Mouse (Mus musculus) spleen, postnatal 4 days (tissue): Measurements from ENCODE around the gene Adora1.
"Not testable (repeated sequence)": the region's sequence is repeated elsewhere in the genome, so short reads cannot be mapped to it uniquely, and the experiment has no call there.

ENCODE experiments used
- DNase-seq, 2 experiments: peaks; one replicate each; pipeline ENCODE4 v3.0.0; 2022; ENCODE audit warnings: low spot score in 2 of 2

The Adora1 gene

DNA sequence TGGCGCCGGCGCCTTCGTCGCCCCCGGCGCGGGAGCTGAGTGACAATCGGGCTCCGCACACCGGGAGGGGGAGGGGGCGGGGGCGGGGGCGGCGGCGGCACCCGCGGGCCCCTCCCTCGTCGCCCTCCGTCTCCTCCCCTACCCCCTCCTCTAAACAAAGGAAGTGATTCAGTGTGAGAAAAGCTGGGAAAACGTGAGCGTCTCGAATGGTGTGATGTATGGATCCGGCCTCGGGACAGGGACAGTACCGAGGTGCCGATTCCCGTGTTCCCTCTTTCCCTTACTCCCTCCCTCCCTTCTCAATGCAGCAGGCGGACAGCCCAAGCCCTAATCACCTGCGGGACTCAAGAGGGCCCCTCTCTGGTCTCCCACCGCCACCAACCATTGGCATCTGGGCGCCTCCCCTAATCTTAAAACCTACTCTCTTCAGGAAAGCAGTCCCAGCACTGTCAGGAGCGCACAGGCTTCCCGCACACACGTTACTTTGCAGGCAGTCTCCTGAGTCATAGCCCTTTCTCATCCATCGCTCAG, at the start of gene Adora1:
Adora1 (minus strand) TSS at position 41 of the 531 bp plus-strand sequence.
- no peak for DNase-seq

DNA sequence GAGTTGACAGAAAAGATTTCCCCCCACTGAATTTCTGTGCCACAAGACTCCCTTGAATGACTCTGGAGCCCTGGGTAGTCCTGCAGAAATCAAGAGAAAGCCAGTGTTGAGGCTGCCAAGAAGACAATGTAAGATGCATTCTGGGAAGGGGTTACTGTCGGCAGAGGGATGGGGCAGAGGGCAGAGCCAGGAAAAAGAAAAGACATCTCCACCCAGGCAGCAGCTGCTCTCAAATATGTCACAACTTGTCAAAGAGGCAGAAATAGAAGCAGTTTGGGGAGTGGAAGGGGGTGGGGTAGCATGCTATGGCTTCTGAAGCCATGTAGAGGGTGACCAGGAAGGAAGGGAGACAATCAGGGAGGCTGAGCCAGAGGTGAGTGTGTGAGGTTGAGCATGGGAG, 47.9 kb upstream of the Adora1 start:
- no peak for DNase-seq

GRCm38 (mm10) chr1:134282342-134282741, 47.1 kb upstream of the Adora1 start:
- DNase-seq = no peak

DNA sequence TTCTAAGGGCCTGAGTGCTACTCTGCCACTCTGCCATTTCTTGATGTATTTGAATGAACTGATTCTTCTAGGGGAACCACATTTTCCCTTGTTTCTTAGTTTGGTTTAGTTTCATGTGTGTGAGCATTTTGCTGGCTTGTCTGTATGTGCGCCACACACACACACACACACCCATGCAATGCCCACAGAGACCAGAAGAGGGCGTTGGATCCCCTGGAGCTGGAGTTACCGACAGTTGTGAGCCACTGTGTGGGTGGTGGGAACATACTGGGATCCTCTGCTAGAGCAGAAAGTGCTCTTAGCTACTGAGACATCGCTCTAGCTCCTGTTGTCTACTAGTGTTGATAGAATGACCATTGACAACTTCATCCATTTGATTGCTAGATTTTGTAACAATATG, 46.3 kb upstream of the Adora1 start:
- DNase-seq = no peak

GRCm38 (mm10) chr1:134280174-134280573, 44.9 kb upstream of the Adora1 start:
- DNase-seq = no peak

DNA sequence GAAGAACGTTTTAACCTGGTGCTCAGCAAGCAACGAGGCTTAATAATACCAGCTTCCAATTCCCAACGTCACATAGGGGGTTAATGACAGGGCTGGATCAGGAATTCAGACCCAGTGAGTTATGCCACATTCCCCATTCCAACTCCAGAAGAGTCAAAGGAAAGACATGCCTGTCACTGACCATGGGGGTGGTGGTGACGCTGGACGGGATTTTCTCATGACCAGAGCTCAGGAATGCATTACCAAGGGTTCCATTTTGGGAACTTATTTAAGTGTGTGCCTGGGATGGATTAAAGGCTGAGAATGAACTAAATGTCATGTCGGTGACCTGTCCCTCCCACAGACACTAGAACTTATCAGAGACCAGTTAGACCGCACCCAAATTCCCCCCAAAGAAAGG, 41.6 kb upstream of the Adora1 start:
- DNase-seq = no peak

- DNase-seq = no peak
Observed at GRCm38 (mm10) chr1:134275616-134276464, 40.6 kb upstream of the Adora1 start.

DNA sequence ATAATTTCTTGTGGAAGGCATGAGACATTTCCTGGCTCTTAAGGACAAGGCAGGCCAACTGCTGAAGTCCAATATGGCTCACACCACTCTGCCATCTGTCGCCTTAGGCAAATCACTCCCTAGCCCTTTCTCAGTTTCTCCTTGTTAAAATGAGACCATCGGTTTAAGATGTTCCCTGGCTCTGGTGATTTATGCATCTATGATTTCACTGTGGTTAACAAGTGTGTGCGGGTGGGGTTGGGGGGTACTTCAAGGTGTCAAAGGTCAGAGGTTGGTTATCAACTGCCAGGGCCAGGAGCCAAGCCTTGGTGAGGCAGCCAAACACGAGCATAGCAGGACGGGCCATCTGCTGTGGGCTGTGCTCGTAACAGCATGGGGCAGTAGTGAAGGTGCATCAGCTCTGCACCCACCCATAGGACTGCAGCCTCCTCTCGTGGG, 39.3 kb upstream of the Adora1 start:
- DNase-seq = no peak

- no peak for DNase-seq
Observed at GRCm38 (mm10) chr1:134273493-134274395, 38.5 kb upstream of the Adora1 start.

- DNase-seq = no peak
Observed at GRCm38 (mm10) chr1:134272754-134273250, 37.6 kb upstream of the Adora1 start.

- DNase-seq = no peak
Observed at GRCm38 (mm10) chr1:134270026-134270425, 34.8 kb upstream of the Adora1 start.

DNA sequence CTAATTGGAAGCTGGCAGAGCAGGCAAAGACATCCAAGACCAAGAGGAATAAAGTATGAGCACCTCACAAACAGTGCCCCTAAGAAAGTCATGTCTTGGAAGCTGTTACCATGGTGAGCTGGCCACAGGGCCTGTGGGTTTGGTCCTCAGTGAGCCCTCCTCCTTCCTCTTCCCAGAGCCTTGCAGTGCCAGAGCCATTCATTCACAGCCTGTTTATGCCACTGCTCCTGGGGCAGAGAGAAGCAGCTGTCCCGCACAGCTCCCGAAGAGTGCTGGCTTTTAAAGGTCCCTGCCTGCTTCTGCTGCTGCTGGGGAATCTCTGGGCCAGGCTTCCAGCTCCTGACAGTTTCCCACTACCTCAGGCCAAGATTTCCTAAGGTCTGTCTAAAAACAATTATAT, 30.6 kb upstream of the Adora1 start:
- DNase-seq = no peak

GRCm38 (mm10) chr1:134264341-134264740, 29.1 kb upstream of the Adora1 start:
- DNase-seq = no peak

DNA sequence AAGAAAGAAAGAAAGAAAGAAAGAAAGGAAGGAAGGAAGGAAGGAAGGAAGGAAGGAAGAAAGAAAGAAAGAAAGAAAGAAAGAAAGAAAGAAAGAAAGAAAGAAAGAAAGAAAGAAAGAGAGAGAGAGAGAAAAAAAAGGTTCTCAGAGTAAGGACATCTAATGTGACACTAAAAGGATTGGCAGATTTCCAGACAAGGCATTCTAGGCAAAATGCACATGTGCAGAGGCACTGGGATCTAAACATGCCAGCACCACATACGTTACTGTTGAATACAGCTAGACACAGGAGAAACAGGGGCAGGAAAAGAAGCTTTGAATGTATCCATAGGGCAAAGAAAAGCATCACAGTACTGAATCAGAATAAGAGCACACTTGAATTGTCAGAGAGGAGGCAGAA, 14.4 kb upstream of the Adora1 start:
- not testable (repeated sequence) for DNase-seq

DNA sequence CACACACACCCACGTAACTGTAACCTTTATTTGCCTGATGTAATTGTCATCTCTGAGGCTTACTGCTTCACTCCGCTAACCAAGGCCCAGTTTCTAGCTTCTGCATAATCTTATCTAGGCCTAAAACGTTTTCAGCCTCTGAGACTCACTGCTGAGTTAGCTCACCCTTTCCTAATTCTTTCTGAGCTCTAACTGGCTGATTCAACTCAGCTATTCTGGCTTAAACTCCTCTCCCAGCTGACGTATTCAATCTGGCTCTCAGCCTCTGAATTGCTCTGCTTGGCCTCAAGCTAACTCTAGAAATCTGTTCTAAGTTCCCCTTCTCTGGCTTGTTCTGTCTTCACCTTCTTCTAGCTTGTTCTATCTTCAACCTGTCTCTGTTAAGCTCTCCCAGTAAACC, 11.4 kb upstream of the Adora1 start:
- DNase-seq = no peak

DNA sequence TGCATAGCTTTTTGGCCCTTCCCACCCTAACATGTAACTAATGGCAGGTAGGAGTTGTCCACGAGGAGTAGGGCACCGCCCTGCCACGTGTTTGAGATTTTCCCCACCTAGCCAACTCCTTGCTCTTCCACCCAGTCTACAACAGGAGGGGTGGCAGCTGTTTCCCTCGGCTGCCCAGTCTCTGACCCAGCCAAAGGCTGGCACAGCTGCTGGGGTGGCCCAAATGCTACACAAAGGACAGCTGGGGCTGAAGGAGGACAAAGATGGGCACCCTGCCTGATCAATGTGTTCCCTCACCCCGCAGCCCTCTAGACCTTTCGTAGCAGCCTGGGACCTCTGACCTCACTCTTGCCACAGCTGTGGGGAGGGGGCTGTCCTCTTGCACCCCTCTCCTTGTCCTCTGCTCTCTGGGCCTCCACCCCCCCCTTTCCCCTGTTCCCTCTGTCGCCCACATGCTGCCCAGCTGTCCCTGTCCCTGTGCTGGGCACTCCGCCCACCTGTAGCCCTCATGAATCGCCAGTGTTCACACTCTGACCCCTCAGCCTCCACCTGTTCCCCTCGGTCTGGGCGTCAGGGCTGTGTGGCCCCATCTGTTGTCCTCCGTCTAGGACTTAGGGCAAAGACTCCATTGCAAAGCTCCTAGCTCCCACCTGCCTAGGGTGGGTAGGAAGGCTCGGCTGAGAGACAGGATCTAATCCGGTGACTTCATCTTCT, 9.9 kb upstream of the Adora1 start:
- no peak for DNase-seq

- DNase-seq = peak; percentile 78 to 92
Observed at GRCm38 (mm10) chr1:134243948-134244914, 9.0 kb upstream of the Adora1 start.

DNA sequence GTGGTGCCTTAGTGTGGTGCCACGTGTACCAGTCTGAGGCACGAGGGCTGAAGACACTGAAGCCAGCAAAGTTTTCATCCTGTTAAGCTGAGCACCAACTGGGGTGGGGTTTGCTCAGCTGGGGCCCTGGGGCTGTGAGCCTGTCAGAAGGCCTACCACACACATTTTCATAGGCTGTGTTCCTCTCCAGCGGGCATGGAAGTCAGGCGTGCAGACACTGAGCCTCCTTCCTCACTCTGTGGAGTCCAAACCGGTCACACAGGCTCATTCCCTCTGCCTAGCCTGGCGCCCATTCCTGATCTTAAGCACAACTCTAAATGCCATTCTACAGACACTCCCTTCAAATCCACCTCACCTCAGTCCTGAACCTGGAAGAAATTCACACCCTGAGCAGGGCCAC, 8.3 kb upstream of the Adora1 start:
- DNase-seq = no peak

DNA sequence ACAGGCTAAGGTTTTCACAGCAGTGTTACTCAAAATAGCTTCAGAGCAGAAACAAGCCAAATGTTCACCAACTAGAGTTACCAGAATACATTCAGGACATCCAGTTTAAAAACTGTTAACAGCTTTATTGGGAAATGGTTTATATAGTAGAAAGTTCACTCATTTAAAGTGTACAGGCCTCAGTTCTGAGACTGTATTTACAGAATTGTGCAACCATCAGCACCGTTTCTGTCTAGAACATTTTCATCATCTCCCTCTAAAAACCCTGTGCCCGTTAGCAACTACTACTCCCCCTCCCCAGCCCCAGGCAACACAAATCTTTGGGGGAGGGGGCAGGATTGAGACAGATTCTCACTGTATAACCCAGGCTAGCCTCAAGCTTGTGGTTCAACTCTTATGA, 7.1 kb upstream of the Adora1 start:
- no peak for DNase-seq

DNA sequence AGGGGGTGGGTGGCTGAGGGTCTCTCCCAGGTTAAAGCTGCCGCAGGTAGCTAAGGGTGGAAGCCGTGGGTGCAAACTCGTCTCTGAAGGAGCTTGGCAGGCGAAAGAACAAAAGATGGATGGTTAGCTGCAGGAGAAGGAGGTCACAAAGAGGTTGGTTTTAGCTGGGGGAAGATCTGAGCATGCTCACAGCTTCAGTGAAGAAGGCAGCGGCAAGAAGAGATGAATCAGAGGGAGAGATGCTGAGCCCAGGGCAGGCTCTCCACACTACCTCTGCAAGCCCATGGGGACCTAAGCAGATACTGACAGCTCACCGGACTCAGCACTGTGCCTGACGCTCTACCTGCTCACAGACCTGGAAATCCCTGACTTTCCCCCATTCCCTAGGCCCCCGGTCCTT, 6.1 kb upstream of the Adora1 start:
- DNase-seq = no peak
